Mouse (Mus musculus): ENCODE measurements at regions not wholly inside any gene's neighbourhood (a gene's known extent, or its start where the extent isn't known, plus 50 kb on each side); places are given as distances from the start of the nearest gene placed in this dataset.

- no peak for DNase-seq (ENCODE audit: extremely low read depth)
- no peaks in the 10 kb centered on the region for H3K27me3 ChIP-seq (replicated peaks)
- in situ Hi-C loops (cut with MboI; ENCODE audit: low pct_ligation_motif_present, low pct_unique_long_range_greater_than_20kb, low sequenced_read_pairs) (no loop called here), dilution Hi-C loops (cut with MboI; ENCODE audit: extremely low pct_ligation_motif_present, extremely low pct_unique_long_range_greater_than_20kb, low sequenced_read_pairs) (no loop called here)
- H3K36me3 ChIP-seq (replicated peaks in 1 of 2; ENCODE audit: control insufficient read depth in 1 of 2, insufficient read depth in 1 of 2, low read length in 1 of 2) = no peaks in the 10 kb centered on the region
- H3K9me3 ChIP-seq (replicated peaks; ENCODE audit: low read length) = no peaks in the 10 kb centered on the region
- peaks cover 0 to 19% of the 10 kb centered on the region in 2 experiments; a peak in 2 of 4 replicates for H3K4me1 ChIP-seq (ENCODE audit: control insufficient read depth in 1 of 2, insufficient read depth in 2 of 2)
- H3K79me2 ChIP-seq (replicated peaks; ENCODE audit: control insufficient read depth, extremely low read depth, insufficient read depth, poor library complexity, severe bottlenecking) = no peaks in the 10 kb centered on the region
- TF ChIP-seq NELFE (IDR thresholded peaks at IDR 0.05; ENCODE audit: low read depth, low read length) = no peak
- TF ChIP-seq ETS1 (conservative IDR thresholded peaks at IDR 0.05; ENCODE audit: low read depth, low read length) = no peak
- TF ChIP-seq ZMIZ1 (IDR thresholded peaks at IDR 0.05; ENCODE audit: low read depth, low read length) = no peak
- no peak for TF ChIP-seq MAZ (IDR thresholded peaks at IDR 0.05; ENCODE audit: low read depth, low read length)
- no peak for TF ChIP-seq TCF12 (IDR thresholded peaks at IDR 0.05; ENCODE audit: low read depth, low read length)
- TF ChIP-seq PAX5 (IDR thresholded peaks at IDR 0.05; ENCODE audit: low read length) = no peak
- no peak for TF ChIP-seq ZC3H11A (IDR thresholded peaks at IDR 0.05; ENCODE audit: low read depth, low read length)
- TF ChIP-seq CTCF (conservative IDR thresholded peaks at IDR 0.05 in 1 of 2, IDR thresholded peaks at IDR 0.05 in 1 of 2; ENCODE audit: low read depth in 2 of 2, low read length in 2 of 2) = no peak
- TF ChIP-seq UBTF (IDR thresholded peaks at IDR 0.05; ENCODE audit: low read depth, low read length) = no peak
- TF ChIP-seq GABPA (IDR thresholded peaks at IDR 0.05; ENCODE audit: insufficient replicate concordance, low read depth, low read length) = no peak
- no peak for TF ChIP-seq NRF1 (IDR thresholded peaks at IDR 0.05; ENCODE audit: low read depth, low read length)
- no peak for TF ChIP-seq KAT2A (IDR thresholded peaks at IDR 0.05; ENCODE audit: insufficient replicate concordance, low read length)
- no peak for TF ChIP-seq BHLHE40 (IDR thresholded peaks at IDR 0.05; ENCODE audit: low read depth, low read length)
- no peak for TF ChIP-seq ZKSCAN1 (IDR thresholded peaks at IDR 0.05; ENCODE audit: borderline replicate concordance, low read depth, low read length)
- no peak for TF ChIP-seq POLR2A (IDR thresholded peaks at IDR 0.05; ENCODE audit: low read depth, low read length)
- no peak overlapping the region for H3K4me3 ChIP-seq (replicated peaks in 1 of 3; ENCODE audit: low read depth in 2 of 3, low read length in 2 of 3, poor library complexity in 1 of 3)
- no peak overlapping the region for H3K27ac ChIP-seq (ENCODE audit: insufficient read depth, low read depth)
- no peak overlapping the region for H3K4me2 ChIP-seq (ENCODE audit: insufficient read depth, low read depth, poor library complexity, severe bottlenecking)
- H3K9ac ChIP-seq (ENCODE audit: insufficient read depth, low read depth) = no peak overlapping the region
Measured at GRCm38 (mm10) chr4:55960063-55960462, 427.8 kb upstream of the Klf4 start.

GRCm38 (mm10) chr4:55953701-55954100 is 421.4 kb upstream of the Klf4 start:
- dilution Hi-C loops (cut with MboI; ENCODE audit: extremely low pct_ligation_motif_present, extremely low pct_unique_long_range_greater_than_20kb, low sequenced_read_pairs) = no loop called here
- Histone ChIP-seq H3K4me1 (ENCODE audit: control insufficient read depth in 1 of 2, insufficient read depth in 2 of 2) (peaks cover 0 to 5% of the 10 kb centered on the region in 2 experiments; a peak in 1 of 4 replicates), H3K9ac (ENCODE audit: insufficient read depth, low read depth) (no peak overlapping the region), H3K4me3 (replicated peaks in 1 of 3; ENCODE audit: low read depth in 2 of 3, low read length in 2 of 3, poor library complexity in 1 of 3) (no peak overlapping the region), H3K79me2 (replicated peaks; ENCODE audit: control insufficient read depth, extremely low read depth, insufficient read depth, poor library complexity, severe bottlenecking) (no peaks in the 10 kb centered on the region), H3K4me2 (ENCODE audit: insufficient read depth, low read depth, poor library complexity, severe bottlenecking) (no peak overlapping the region), H3K9me3 (replicated peaks; ENCODE audit: low read length) (no peaks in the 10 kb centered on the region), H3K36me3 (replicated peaks in 1 of 2; ENCODE audit: control insufficient read depth in 1 of 2, insufficient read depth in 1 of 2, low read length in 1 of 2) (no peaks in the 10 kb centered on the region), H3K27ac (ENCODE audit: insufficient read depth, low read depth) (no peak overlapping the region), H3K27me3 (replicated peaks) (no peaks in the 10 kb centered on the region)
- no peak for DNase-seq (ENCODE audit: extremely low read depth)
- no peak for TF ChIP-seq HCFC1 (IDR thresholded peaks at IDR 0.05; ENCODE audit: low read depth, low read length)
- in situ Hi-C loops (cut with MboI; ENCODE audit: low pct_ligation_motif_present, low pct_unique_long_range_greater_than_20kb, low sequenced_read_pairs) = no loop called here

Measured in CH12.LX (cell line).